Mouse (Mus musculus) embryonic facial prominence, embryonic 14.5 days (tissue): Measurements from ENCODE around the gene Gprc5d. TPM values are rescaled to one million over a fixed set of nuclear protein-coding genes. Genes with fewer than 3 reads are reported as not detected.

Source experiments
- ATAC-seq: fragments of 200-750 bp; cut with Nextera tagmentation; 2 replicates; pipeline ENCODE4 v1.8.0; 2017; ENCODE audit warnings: low read depth, moderate number of reproducible peaks, moderate TSS enrichment
- DNase-seq: peaks from one replicate; pipeline ENCODE4 v3.0.0-alpha.2; 2015; ENCODE audit warnings: low spot score
- H3K27ac ChIP-seq: fragments of 300-500 bp; sonication (generic); replicated peaks from 2 replicates; pipeline ENCODE4 v1.5.1; 2014; ENCODE audit warnings: low read depth, mild to moderate bottlenecking, low read length, moderate library complexity
- H3K27me3 ChIP-seq: fragments of 300-500 bp; sonication (generic); replicated peaks from 2 replicates; pipeline ENCODE4 v1.6.1; 2014; ENCODE audit warnings: low read length; ENCODE audit not compliant: control insufficient read depth, insufficient read depth
- H3K36me3 ChIP-seq: fragments of 300-500 bp; sonication (generic); 2 replicates; pipeline ENCODE4 v1.6.1; 2014; ENCODE audit warnings: low read length, mixed read lengths; ENCODE audit not compliant: control insufficient read depth, insufficient read depth
- H3K4me1 ChIP-seq: fragments of 300-500 bp; sonication (generic); 2 replicates; pipeline ENCODE4 v1.6.1; 2014; ENCODE audit warnings: antibody characterized with exemption, low read length; ENCODE audit not compliant: control insufficient read depth, insufficient read depth
- H3K4me2 ChIP-seq: fragments of 300-500 bp; sonication (generic); 2 replicates; pipeline ENCODE4 v1.6.1; 2014; ENCODE audit warnings: low read depth, mild to moderate bottlenecking, low read length, moderate library complexity, mixed read lengths
- H3K4me3 ChIP-seq: fragments of 300-500 bp; sonication (generic); 2 replicates; pipeline ENCODE4 v1.5.1; 2014; ENCODE audit warnings: low read depth, mild to moderate bottlenecking, low read length
- H3K9ac ChIP-seq: fragments of 300-500 bp; sonication (generic); 2 replicates; pipeline ENCODE4 v1.6.1; 2014; ENCODE audit warnings: low read depth, mild to moderate bottlenecking, low read length, moderate library complexity, mixed read lengths
- H3K9me3 ChIP-seq: fragments of 300-500 bp; sonication (generic); 2 replicates; pipeline ENCODE4 v1.6.1; 2016; ENCODE audit warnings: low read length; ENCODE audit not compliant: control insufficient read depth
- WGBS: fragments of 180-500 bp; shearing (Covaris S2); extraction: QIAGEN DNeasy Blood & Tissue Kit; methylation state at CpG from one replicate; pipeline ENCODE4 v1.1.7; 2014; 5-methylcytosine and 5-hydroxymethylcytosine counted together
- polyA plus RNA-seq: library from polyadenylated mRNA; unstranded; fragments of >200 nt; fragmentation: Nextera tagmentation; extraction: Ambion mirVana; gene quantifications from 2 replicates; pipeline ENCODE4 v1.2.1, GENCODE M21; 2014

Gene Gprc5d
- polyA plus RNA-seq, 1 experiment from 2014 or later: 0.21 TPM

- 0 out of 2 replicates have a peak, but pooled peaks cover 3% of the 10 kb centered on the region for H3K9me3 ChIP-seq
- no peak overlapping the region for H3K9ac ChIP-seq
- H3K4me3 ChIP-seq: no peak overlapping the region
- H3K36me3 ChIP-seq: no peaks in the 10 kb centered on the region
- H3K27ac ChIP-seq: no peak overlapping the region
- H3K4me1 ChIP-seq: no peaks in the 10 kb centered on the region
- H3K27me3 ChIP-seq: no peaks in the 10 kb centered on the region
- H3K4me2 ChIP-seq: no peak overlapping the region
- no peak for DNase-seq
- no peak for ATAC-seq
- WGBS: 55% methylated on average over 4 of the region's 4 CpGs
Measured at GRCm38 (mm10) chr6:135157496-135157895, 39.4 kb upstream of the Gprc5d start.

DNA sequence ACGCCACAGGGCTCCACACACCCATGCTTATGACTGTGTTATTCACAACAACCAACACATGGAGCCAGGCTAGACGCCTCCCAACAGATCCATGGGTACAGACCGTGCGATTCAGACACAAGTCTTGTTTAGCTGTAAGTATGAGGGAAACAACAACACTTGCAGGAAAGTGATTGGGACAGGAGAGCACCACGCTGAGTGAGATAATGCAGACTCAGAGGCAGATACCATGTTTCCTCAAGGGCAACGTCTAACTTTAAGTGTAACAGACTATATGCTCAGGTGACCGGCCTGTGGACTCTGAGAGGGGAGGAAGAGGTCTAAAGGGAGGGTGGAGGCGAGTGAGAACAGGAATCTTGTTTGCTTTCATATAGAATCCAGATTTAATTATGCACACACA is 38.5 kb upstream of the Gprc5d start:
- H3K9ac ChIP-seq: no peak overlapping the region
- H3K4me1 ChIP-seq: no peaks in the 10 kb centered on the region
- H3K27ac ChIP-seq: no peak overlapping the region
- DNase-seq: no peak
- H3K36me3 ChIP-seq: no peaks in the 10 kb centered on the region
- H3K27me3 ChIP-seq: no peaks in the 10 kb centered on the region
- H3K9me3 ChIP-seq: 0 out of 2 replicates have a peak, but pooled peaks cover 3% of the 10 kb centered on the region
- no peak overlapping the region for H3K4me3 ChIP-seq
- H3K4me2 ChIP-seq: no peak overlapping the region
- no peak for ATAC-seq
- 78% methylated on average over 8 of the region's 8 CpGs for WGBS

DNA sequence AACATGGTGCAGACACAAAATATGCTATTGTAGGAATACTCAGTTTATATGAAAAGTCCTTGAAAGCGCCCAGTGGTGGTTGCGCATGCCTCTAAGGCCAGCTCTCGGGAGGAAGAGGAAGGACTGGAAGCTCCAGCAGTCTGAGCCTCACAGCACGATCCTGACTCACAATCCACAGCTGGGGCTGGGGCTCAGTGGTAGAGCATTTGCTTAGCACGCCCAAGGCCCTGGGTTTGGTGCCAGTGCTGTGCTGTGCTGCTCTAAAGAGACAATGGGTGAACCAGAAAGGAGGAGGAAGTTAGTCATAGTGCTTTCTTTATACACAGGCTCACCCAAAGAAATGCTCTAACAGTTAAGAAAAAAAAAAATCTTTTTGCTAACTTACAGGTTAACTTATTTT is 35.6 kb upstream of the Gprc5d start:
- H3K27ac ChIP-seq: no peak overlapping the region
- H3K27me3 ChIP-seq: no peaks in the 10 kb centered on the region
- H3K9me3 ChIP-seq: 0 out of 2 replicates have a peak, but pooled peaks cover 3% of the 10 kb centered on the region
- no peaks in the 10 kb centered on the region for H3K36me3 ChIP-seq
- H3K4me3 ChIP-seq: no peak overlapping the region
- ATAC-seq (no peak), DNase-seq (no peak)
- 71% methylated on average over 5 of the region's 5 CpGs for WGBS
- no peak overlapping the region for H3K4me2 ChIP-seq
- H3K9ac ChIP-seq: no peak overlapping the region
- no peaks in the 10 kb centered on the region for H3K4me1 ChIP-seq

DNA sequence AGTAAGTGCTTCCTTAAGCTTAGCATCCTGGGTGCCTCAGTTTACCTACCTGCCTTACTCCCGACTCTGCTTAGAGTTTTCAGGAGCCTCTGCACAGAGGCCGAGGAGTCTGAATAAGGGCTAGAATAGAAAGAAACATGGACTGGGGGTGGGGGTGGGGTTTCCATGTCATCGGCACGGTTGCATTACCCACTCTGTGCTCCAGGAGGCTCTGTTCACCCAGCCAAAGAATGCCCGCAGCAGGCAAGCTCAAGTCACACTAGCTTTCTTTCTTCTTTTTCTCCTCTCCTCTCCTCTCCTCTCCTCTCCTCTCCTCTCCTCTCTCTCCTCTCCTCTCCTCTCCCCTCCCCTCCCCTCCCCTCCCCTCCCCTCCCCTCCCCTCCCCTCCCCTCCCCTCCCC is 32.2 kb upstream of the Gprc5d start:
- no peak overlapping the region for H3K4me3 ChIP-seq
- no peaks in the 10 kb centered on the region for H3K36me3 ChIP-seq
- no peak for ATAC-seq
- 0 out of 2 replicates have a peak, but pooled peaks cover 3% of the 10 kb centered on the region for H3K9me3 ChIP-seq
- H3K4me1 ChIP-seq: no peaks in the 10 kb centered on the region
- H3K4me2 ChIP-seq: no peak overlapping the region
- H3K27me3 ChIP-seq: no peaks in the 10 kb centered on the region
- 40% methylated on average over 5 of the region's 5 CpGs for WGBS
- DNase-seq: peak; percentile 38
- no peak overlapping the region for H3K27ac ChIP-seq
- H3K9ac ChIP-seq: no peak overlapping the region

DNA sequence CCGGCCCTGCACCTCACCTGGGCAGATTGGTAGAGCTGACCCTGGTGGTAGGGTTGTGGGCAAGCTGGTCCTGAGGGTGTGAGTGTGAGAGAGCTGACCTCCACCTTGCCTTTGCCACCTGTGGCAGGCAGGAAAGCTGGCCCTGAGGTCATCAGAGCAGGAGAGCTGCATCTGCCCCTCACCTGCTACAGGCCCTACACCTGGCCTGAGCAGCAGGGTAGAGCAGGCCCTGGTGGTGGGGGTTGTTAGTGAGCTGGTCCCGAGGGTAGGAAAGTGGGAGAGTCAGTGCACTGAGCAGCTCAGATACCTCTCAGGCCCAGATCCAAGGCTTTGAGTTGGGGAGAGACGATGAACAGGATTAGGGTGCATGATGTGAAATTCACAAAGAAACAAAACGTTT is 31.6 kb upstream of the Gprc5d start:
- H3K9ac ChIP-seq: no peak overlapping the region
- no peaks in the 10 kb centered on the region for H3K36me3 ChIP-seq
- H3K27me3 ChIP-seq: no peaks in the 10 kb centered on the region
- no peak for DNase-seq
- H3K9me3 ChIP-seq: 0 out of 2 replicates have a peak, but pooled peaks cover 3% of the 10 kb centered on the region
- H3K4me2 ChIP-seq: no peak overlapping the region
- 70% methylated on average over 3 of the region's 4 CpGs for WGBS
- ATAC-seq: no peak
- H3K4me3 ChIP-seq: no peak overlapping the region
- no peaks in the 10 kb centered on the region for H3K4me1 ChIP-seq
- no peak overlapping the region for H3K27ac ChIP-seq

DNA sequence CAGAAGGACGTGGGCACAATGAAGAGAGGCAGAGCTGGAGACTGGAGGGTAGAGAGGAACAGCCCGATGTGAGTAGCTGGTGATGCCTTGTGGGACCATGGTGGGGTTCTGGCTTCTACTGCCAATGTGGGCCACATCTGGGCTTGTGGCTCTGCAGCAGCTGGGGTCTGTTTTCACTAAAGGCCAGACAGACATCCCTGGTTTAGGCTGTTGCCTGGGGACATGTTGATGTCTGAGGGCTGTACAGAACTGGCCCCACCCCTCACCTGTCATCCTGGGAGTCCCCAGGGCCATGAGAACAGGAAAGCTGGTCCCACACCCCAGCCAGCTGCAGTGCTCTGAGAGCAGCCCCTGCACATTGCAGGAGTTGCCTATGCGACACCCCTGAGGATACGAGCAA is 31.1 kb upstream of the Gprc5d start:
- DNase-seq (no peak), ATAC-seq (no peak)
- Histone ChIP-seq H3K9ac (no peak overlapping the region; the same call in 1 of the 2 replicates), H3K9me3 (0 out of 2 replicates have a peak, but pooled peaks cover 3% of the 10 kb centered on the region), H3K4me3 (no peak overlapping the region), H3K4me2 (no peak overlapping the region), H3K4me1 (no peaks in the 10 kb centered on the region), H3K36me3 (no peaks in the 10 kb centered on the region), H3K27me3 (no peaks in the 10 kb centered on the region), H3K27ac (no peak overlapping the region)
- WGBS: 66% methylated on average over 4 of the region's 4 CpGs

GRCm38 (mm10) chr6:135148506-135148905 is 30.4 kb upstream of the Gprc5d start:
- H3K4me3 ChIP-seq: no peak overlapping the region
- 41% methylated on average over 1 of the region's 1 CpGs for WGBS
- no peak overlapping the region for H3K9ac ChIP-seq
- ATAC-seq (no peak), DNase-seq (no peak)
- no peak overlapping the region for H3K27ac ChIP-seq
- H3K9me3 ChIP-seq: 0 out of 2 replicates have a peak, but pooled peaks cover 3% of the 10 kb centered on the region
- no peak overlapping the region for H3K4me2 ChIP-seq
- no peaks in the 10 kb centered on the region for H3K4me1 ChIP-seq
- no peaks in the 10 kb centered on the region for H3K27me3 ChIP-seq
- H3K36me3 ChIP-seq: no peaks in the 10 kb centered on the region

DNA sequence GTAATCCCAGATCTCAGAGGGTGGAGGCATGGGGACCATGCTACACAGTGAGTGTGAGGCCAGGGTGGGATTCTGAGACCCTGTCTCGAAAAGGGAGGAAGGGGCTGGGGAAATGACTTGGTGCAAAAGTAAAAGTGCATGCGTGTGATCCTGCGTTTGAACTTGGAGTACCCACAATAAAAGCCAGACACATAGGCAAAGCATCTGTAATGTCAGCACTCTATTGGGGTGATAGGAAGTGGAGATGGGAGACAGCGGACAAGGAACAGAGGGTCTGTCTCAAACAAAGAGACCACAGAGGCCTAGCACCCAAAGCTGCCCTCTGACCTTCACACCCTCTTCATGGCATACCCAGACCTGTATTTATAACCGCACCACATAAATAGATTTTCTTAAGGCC is 27.9 kb upstream of the Gprc5d start:
- ATAC-seq (no peak), DNase-seq (no peak)
- Histone ChIP-seq H3K9ac (no peak overlapping the region), H3K27me3 (no peaks in the 10 kb centered on the region), H3K4me3 (no peak overlapping the region), H3K4me1 (peaks cover 5% of the 10 kb centered on the region; the same call in 1 of the 2 replicates), H3K36me3 (no peaks in the 10 kb centered on the region), H3K9me3 (no peaks in the 10 kb centered on the region), H3K4me2 (no peak overlapping the region), H3K27ac (no peak overlapping the region)
- 91% methylated on average over 5 of the region's 5 CpGs for WGBS

DNA sequence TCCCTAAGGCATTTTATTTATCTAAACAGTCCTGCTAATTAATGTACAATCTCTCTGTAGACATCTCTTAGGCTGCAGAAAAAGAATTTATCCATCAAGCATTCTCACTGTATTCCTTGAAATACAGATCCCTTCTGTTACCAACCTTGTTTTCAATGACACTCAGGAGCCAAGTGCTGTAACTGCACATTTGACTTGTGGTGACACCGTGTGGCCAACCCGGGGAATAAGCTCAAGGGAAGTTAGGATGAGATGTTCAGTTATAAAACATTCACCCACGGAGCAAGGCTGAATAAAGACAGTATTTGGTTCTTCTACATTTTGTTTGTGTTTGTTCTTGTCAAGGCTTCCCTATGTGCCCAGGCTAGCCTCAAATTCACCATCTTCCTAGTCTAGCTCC is 26.4 kb upstream of the Gprc5d start:
- peaks cover 5% of the 10 kb centered on the region; the same call in 1 of the 2 replicates for H3K4me1 ChIP-seq
- H3K27ac ChIP-seq: no peak overlapping the region
- 3% methylated on average over 3 of the region's 3 CpGs for WGBS
- ATAC-seq (no peak), DNase-seq (peak; percentile 73)
- no peaks in the 10 kb centered on the region for H3K27me3 ChIP-seq
- no peaks in the 10 kb centered on the region for H3K9me3 ChIP-seq
- no peak overlapping the region for H3K4me2 ChIP-seq
- H3K4me3 ChIP-seq: no peak overlapping the region
- no peaks in the 10 kb centered on the region for H3K36me3 ChIP-seq
- H3K9ac ChIP-seq: no peak overlapping the region
